Mouse (Mus musculus): Measurements from ENCODE around the gene Rgs10.

Gene Rgs10

GRCm38 (mm10) chr7:128417930-128418779 lies at the start of gene Rgs10:
Rgs10 (minus strand) TSS chr7:128418758.
- DNase-seq = peak; percentile 75

- no peak for DNase-seq
Observed at GRCm38 (mm10) chr7:128462406-128462805, 43.8 kb upstream of the Rgs10 start.

GRCm38 (mm10) chr7:128461285-128462215 lies 43.0 kb upstream of the Rgs10 start, which contains the start of gene Tial1:
Tial1 (minus strand) TSS chr7:128461717.
- DNase-seq = peak; percentile 99

- DNase-seq = no peak
Observed at GRCm38 (mm10) chr7:128460865-128461228, 42.3 kb upstream of the Rgs10 start.

- peak; percentile 62 for DNase-seq
Observed at GRCm38 (mm10) chr7:128460131-128460864, 41.7 kb upstream of the Rgs10 start.

- DNase-seq = no peak
Observed at GRCm38 (mm10) chr7:128459791-128460130, 41.2 kb upstream of the Rgs10 start.

- no peak for DNase-seq
Observed at GRCm38 (mm10) chr7:128458011-128458410, 39.5 kb upstream of the Rgs10 start.

GRCm38 (mm10) chr7:128452731-128453130 lies 34.2 kb upstream of the Rgs10 start:
- DNase-seq = no peak

- DNase-seq = no peak
Observed at GRCm38 (mm10) chr7:128440584-128440983, 22.0 kb upstream of the Rgs10 start.

GRCm38 (mm10) chr7:128439251-128439650 lies 20.7 kb upstream of the Rgs10 start:
- no peak for DNase-seq

- DNase-seq = no peak
Observed at GRCm38 (mm10) chr7:128438131-128438530, 19.6 kb upstream of the Rgs10 start.

- peak; percentile 22 for DNase-seq
Observed at GRCm38 (mm10) chr7:128433213-128433612, 14.7 kb upstream of the Rgs10 start.

GRCm38 (mm10) chr7:128432574-128432973 lies 14.0 kb upstream of the Rgs10 start:
- DNase-seq = no peak

GRCm38 (mm10) chr7:128422491-128422890 lies 3.9 kb upstream of the Rgs10 start:
- no peak for DNase-seq

GRCm38 (mm10) chr7:128421701-128422100 lies 3.1 kb upstream of the Rgs10 start:
- DNase-seq = no peak

- no peak for DNase-seq
Observed at GRCm38 (mm10) chr7:128419690-128420089, 1.1 kb upstream of the Rgs10 start.

GRCm38 (mm10) chr7:128417226-128417929 lies 1.2 kb downstream of the Rgs10 start:
- DNase-seq = no peak

GRCm38 (mm10) chr7:128416664-128417063 lies 1.9 kb downstream of the Rgs10 start:
- no peak for DNase-seq

GRCm38 (mm10) chr7:128414433-128414832 lies 4.1 kb downstream of the Rgs10 start:
- no peak for DNase-seq

- no peak for DNase-seq
Observed at GRCm38 (mm10) chr7:128412071-128412833, 6.3 kb downstream of the Rgs10 start.

GRCm38 (mm10) chr7:128410708-128411413 lies 7.7 kb downstream of the Rgs10 start:
- no peak for DNase-seq
